Mouse (Mus musculus): Measurements from ENCODE around the gene Tnni3. TPM values are rescaled to one million over a fixed set of nuclear protein-coding genes. Genes with fewer than 3 reads are reported as not detected.

Tnni3 gene
- polyA plus RNA-seq, 1 experiment = 0.91 TPM

- Histone ChIP-seq H3K27me3 (ENCODE audit: control insufficient read depth, insufficient read depth, insufficient read length) (no peaks in the 10 kb centered on the region), H3K79me2 (ENCODE audit: control insufficient read depth, insufficient read depth) (peaks cover 34% of the 10 kb centered on the region), H3K36me3 (ENCODE audit: control insufficient read depth, insufficient read depth) (no peaks in the 10 kb centered on the region), H3K4me3 (ENCODE audit: insufficient read depth, poor library complexity, severe bottlenecking) (no peak overlapping the region), H3ac (ENCODE audit: control insufficient read depth, insufficient read length, low read depth) (no peak overlapping the region), H3K79me3 (ENCODE audit: low read depth) (peaks cover 29% of the 10 kb centered on the region)
- TF ChIP-seq CEBPB (IDR thresholded peaks at IDR 0.05; ENCODE audit: low read depth) = no peak
- TF ChIP-seq MYOG (IDR thresholded peaks at IDR 0.05; ENCODE audit: control insufficient read depth, extremely low read depth, insufficient read length) = no peak
- no peak for TF ChIP-seq MAX (IDR thresholded peaks at IDR 0.05)
- no peak for TF ChIP-seq USF1 (IDR thresholded peaks at IDR 0.05; ENCODE audit: low read depth)
Observed at GRCm38 (mm10) chr7:4503100-4503499, 20.9 kb downstream of the Tnni3 start.

- Histone ChIP-seq H3K79me2 (ENCODE audit: control insufficient read depth, insufficient read depth) (peaks cover 39% of the 10 kb centered on the region), H3ac (ENCODE audit: control insufficient read depth, insufficient read length, low read depth) (peak overlapping the region; percentile 4), H3K4me3 (ENCODE audit: insufficient read depth, poor library complexity, severe bottlenecking) (peak overlapping the region; percentile 11), H3K27me3 (ENCODE audit: control insufficient read depth, insufficient read depth, insufficient read length) (no peaks in the 10 kb centered on the region), H3K36me3 (ENCODE audit: control insufficient read depth, insufficient read depth) (no peaks in the 10 kb centered on the region), H3K79me3 (ENCODE audit: low read depth) (peaks cover 33% of the 10 kb centered on the region)
- no peak for TF ChIP-seq CEBPB (IDR thresholded peaks at IDR 0.05; ENCODE audit: low read depth)
- TF ChIP-seq FOSL1 (IDR thresholded peaks at IDR 0.05; ENCODE audit: insufficient read depth, low read length, poor library complexity, severe bottlenecking) = no peak
- TF ChIP-seq MYOD1 (IDR thresholded peaks at IDR 0.05; ENCODE audit: control insufficient read depth, insufficient read length, low read depth) = no peak
Observed at GRCm38 (mm10) chr7:4502421-4503090, 21.5 kb downstream of the Tnni3 start.

DNA sequence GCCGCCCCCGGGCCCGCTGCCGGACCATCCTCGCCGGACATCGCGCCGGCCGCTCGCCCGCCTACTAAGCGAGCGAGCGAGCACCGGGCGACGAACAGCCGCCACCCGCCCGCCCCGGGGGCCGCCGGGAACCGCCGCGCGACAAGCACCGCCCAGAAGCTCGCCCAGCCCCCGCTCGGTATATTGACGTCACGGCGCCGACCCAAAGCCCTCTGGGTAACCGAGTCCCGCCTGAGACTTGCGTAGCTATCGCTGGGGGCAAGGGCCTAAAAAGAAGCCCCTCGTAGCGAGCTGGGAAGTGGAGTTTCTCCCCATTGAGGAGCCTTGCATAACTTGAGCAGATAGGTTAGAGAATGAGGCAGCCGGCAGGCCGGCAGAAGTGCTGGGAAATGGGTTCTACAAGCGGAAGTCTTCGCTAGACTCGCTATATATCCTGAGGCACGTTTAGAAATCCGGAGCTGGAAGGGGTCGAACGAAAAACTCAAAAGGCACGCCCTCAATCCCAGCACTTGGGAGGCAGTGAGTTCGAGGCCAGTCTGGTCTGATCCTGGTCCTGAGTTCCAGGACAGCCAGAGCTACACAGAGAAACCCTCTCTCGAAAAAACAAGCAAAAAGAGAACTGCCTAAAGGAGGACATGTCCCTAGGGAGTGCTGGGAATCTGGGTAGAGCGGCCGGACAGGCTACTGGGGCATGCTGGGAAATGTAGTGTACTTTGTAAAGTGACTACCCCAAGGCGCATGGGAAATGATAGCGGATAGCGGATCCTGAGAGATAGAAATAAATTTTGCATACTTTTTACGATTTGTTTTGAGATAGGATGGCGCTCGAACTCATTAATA, 22.3 kb downstream of the Tnni3 start, which contains the start of gene Ppp1r12c:
Ppp1r12c (minus strand) TSS at position 123 of the 840 bp plus-strand sequence.
- H3K27me3 ChIP-seq (ENCODE audit: control insufficient read depth, insufficient read depth, insufficient read length) = no peaks in the 10 kb centered on the region
- TF ChIP-seq FOSL1 (IDR thresholded peaks at IDR 0.05; ENCODE audit: insufficient read depth, low read length, poor library complexity, severe bottlenecking) = no peak
- TF ChIP-seq MYOG (IDR thresholded peaks at IDR 0.05; ENCODE audit: control insufficient read depth, extremely low read depth, insufficient read length) = no peak
- no peak for TF ChIP-seq MYOD1 (IDR thresholded peaks at IDR 0.05; ENCODE audit: control insufficient read depth, insufficient read length, low read depth)
- no peak for TF ChIP-seq MAX (IDR thresholded peaks at IDR 0.05)
- no peak for TF ChIP-seq CTCF (IDR thresholded peaks at IDR 0.05; ENCODE audit: control insufficient read depth, insufficient read depth, insufficient read length)
- no peak for TF ChIP-seq CEBPB (IDR thresholded peaks at IDR 0.05; ENCODE audit: low read depth)
- TF ChIP-seq USF1 (IDR thresholded peaks at IDR 0.05; ENCODE audit: low read depth) = no peak
- peak within 1 kb of the TSS; percentile 93 for H3ac ChIP-seq (ENCODE audit: control insufficient read depth, insufficient read length, low read depth)

DNA sequence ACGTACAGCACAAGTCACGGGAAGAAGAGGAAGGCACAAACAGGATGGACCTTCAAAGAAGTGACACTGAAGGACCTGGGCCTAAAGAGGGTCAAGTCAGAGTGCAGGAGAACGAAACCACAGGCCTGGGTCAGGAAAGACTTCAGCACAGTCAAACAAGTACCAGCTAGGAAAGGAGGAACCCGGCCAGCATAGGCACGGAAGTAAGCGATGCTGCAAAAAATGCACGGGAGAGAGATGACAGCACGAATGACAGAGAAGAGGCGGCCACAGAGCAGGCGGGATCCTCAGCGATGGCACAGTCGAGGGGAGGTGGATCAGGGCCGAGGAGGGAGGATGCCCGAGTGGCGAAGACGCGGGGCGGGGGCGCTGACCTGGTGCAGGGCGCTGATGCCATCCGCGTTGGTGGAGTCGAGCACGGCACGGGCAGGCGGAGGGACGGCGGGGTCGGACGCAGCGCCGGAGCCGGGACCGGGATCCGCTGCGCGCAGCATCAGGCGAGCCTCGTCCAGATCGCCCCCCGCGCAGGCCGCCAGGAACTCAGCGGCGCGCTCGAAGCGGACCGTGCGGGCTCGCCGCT, 23.0 kb downstream of the Tnni3 start:
- H3K79me3 ChIP-seq (ENCODE audit: low read depth) = peaks cover 48% of the 10 kb centered on the region
- no peak for TF ChIP-seq CEBPB (IDR thresholded peaks at IDR 0.05; ENCODE audit: low read depth)
- TF ChIP-seq CTCF (IDR thresholded peaks at IDR 0.05; ENCODE audit: control insufficient read depth, insufficient read depth, insufficient read length) = no peak
- TF ChIP-seq MYOD1 (IDR thresholded peaks at IDR 0.05; ENCODE audit: control insufficient read depth, insufficient read length, low read depth) = no peak
- no peak for TF ChIP-seq MAX (IDR thresholded peaks at IDR 0.05)
- TF ChIP-seq MYOG (IDR thresholded peaks at IDR 0.05; ENCODE audit: control insufficient read depth, extremely low read depth, insufficient read length) = no peak
- TF ChIP-seq USF1 (IDR thresholded peaks at IDR 0.05; ENCODE audit: low read depth) = no peak
- H3K27me3 ChIP-seq (ENCODE audit: control insufficient read depth, insufficient read depth, insufficient read length) = no peaks in the 10 kb centered on the region

More for the DNA sequence above, 22.3 kb downstream of the Tnni3 start, which contains the start of gene Ppp1r12c:
- peak within 1 kb of the TSS; percentile 57 for H3K4me3 ChIP-seq (ENCODE audit: insufficient read depth, poor library complexity, severe bottlenecking)
- peaks cover 47% of the 10 kb centered on the region for H3K79me2 ChIP-seq (ENCODE audit: control insufficient read depth, insufficient read depth)
- H3K36me3 ChIP-seq (ENCODE audit: control insufficient read depth, insufficient read depth) = peaks cover 4% of the 10 kb centered on the region
- peaks cover 41% of the 10 kb centered on the region for H3K79me3 ChIP-seq (ENCODE audit: low read depth)

GRCm38 (mm10) chr7:4499034-4499433, 25.0 kb downstream of the Tnni3 start:
- Histone ChIP-seq H3K27me3 (ENCODE audit: control insufficient read depth, insufficient read depth, insufficient read length) (no peaks in the 10 kb centered on the region), H3K79me3 (ENCODE audit: low read depth) (peaks cover 50% of the 10 kb centered on the region), H3K79me2 (ENCODE audit: control insufficient read depth, insufficient read depth) (peaks cover 73% of the 10 kb centered on the region), H3ac (ENCODE audit: control insufficient read depth, insufficient read length, low read depth) (no peak overlapping the region), H3K36me3 (ENCODE audit: control insufficient read depth, insufficient read depth) (peaks cover 10% of the 10 kb centered on the region), H3K4me3 (ENCODE audit: insufficient read depth, poor library complexity, severe bottlenecking) (no peak overlapping the region)
- TF ChIP-seq MYOD1 (IDR thresholded peaks at IDR 0.05; ENCODE audit: control insufficient read depth, insufficient read length, low read depth) = no peak
- TF ChIP-seq USF1 (IDR thresholded peaks at IDR 0.05; ENCODE audit: low read depth) = no peak
- TF ChIP-seq CTCF (IDR thresholded peaks at IDR 0.05; ENCODE audit: control insufficient read depth, insufficient read depth, insufficient read length) = no peak
- TF ChIP-seq CEBPB (IDR thresholded peaks at IDR 0.05; ENCODE audit: low read depth) = no peak
- TF ChIP-seq MAX (IDR thresholded peaks at IDR 0.05) = no peak
- no peak for TF ChIP-seq MYOG (IDR thresholded peaks at IDR 0.05; ENCODE audit: control insufficient read depth, extremely low read depth, insufficient read length)
- no peak for TF ChIP-seq FOSL1 (IDR thresholded peaks at IDR 0.05; ENCODE audit: insufficient read depth, low read length, poor library complexity, severe bottlenecking)

More for the DNA sequence above, 23.0 kb downstream of the Tnni3 start:
- Histone ChIP-seq H3K36me3 (ENCODE audit: control insufficient read depth, insufficient read depth) (peaks cover 10% of the 10 kb centered on the region), H3K79me2 (ENCODE audit: control insufficient read depth, insufficient read depth) (peaks cover 55% of the 10 kb centered on the region), H3ac (ENCODE audit: control insufficient read depth, insufficient read length, low read depth) (peak overlapping the region; percentile 93), H3K4me3 (ENCODE audit: insufficient read depth, poor library complexity, severe bottlenecking) (peak overlapping the region; percentile 57)
